Mouse (Mus musculus) colon, adult 2 months (tissue): ENCODE results near the gene Zfp319. TPM values are rescaled to one million over a fixed set of nuclear protein-coding genes. Genes with fewer than 3 reads are reported as not detected.

Source experiments
- polyA plus RNA-seq: library from polyadenylated mRNA; depleted of rRNA; stranded (reverse); fragments of >200 nt; gene quantifications from 2 replicates; pipeline ENCODE4 v1.2.3, GENCODE M21; 2012; rRNA removed

The Zfp319 gene
- 11.6 and 11.7 TPM in 2 replicates for polyA plus RNA-seq

GRCm38 (mm10) chr8:95331720-95332436 is at the start of gene Zfp319, which contains the start of gene Usb1:
Gene Zfp319, minus strand, starts transcription at chr8:95331950.
Gene Usb1, plus strand, starts transcription at chr8:95332284.

GRCm38 (mm10) chr8:95352151-95352870 is 20.6 kb upstream of the Zfp319 start, which contains the start of gene Mmp15:
Gene Mmp15, plus strand, starts transcription at chr8:95352268.

GRCm38 (mm10) chr8:95310342-95310970 is 21.3 kb downstream of the Zfp319 start, which contains the start of gene Tepp:
Gene Tepp, plus strand, starts transcription at chr8:95310566.

GRCm38 (mm10) chr8:95306431-95306830 is 25.3 kb downstream of the Zfp319 start, which contains the start of gene Cngb1:
Gene Cngb1, minus strand, starts transcription at chr8:95306585.

Other genes with a start within 250 kb of the Zfp319 start
- 46.0 and 55.8 TPM in 2 replicates for gene Kifc3, start 129.1 kb downstream of the Zfp319 start, polyA plus RNA-seq
- gene Cngb1, start 25.4 kb downstream of the Zfp319 start, polyA plus RNA-seq = 0.22 and 0.38 TPM in 2 replicates
- gene Tepp, start 21.4 kb downstream of the Zfp319 start, polyA plus RNA-seq = 0.56 TPM in 1 of 2 replicates, not detected in the other
- 25.7 and 38.3 TPM in 2 replicates for gene Usb1, start 334 bp upstream of the Zfp319 start, polyA plus RNA-seq
- gene Mmp15, start 20.3 kb upstream of the Zfp319 start, polyA plus RNA-seq = 103 and 104 TPM in 2 replicates
- 39.2 and 55.8 TPM in 2 replicates for gene Cfap20, start 102.9 kb upstream of the Zfp319 start, polyA plus RNA-seq
- gene Csnk2a2, start 158.1 kb upstream of the Zfp319 start, polyA plus RNA-seq = 9.8 and 10.3 TPM in 2 replicates
- not detected in 2 replicates for gene Ccdc113, start 202.1 kb upstream of the Zfp319 start, polyA plus RNA-seq
- not detected in 2 replicates for gene Prss54, start 244.4 kb upstream of the Zfp319 start, polyA plus RNA-seq